Mouse (Mus musculus) heart, postnatal 25 days (tissue): ENCODE measurements around the gene Olfr304. TPM values are rescaled to one million over a fixed set of nuclear protein-coding genes. Genes with fewer than 3 reads are reported as not detected.
"Not testable (repeated sequence)": the region's sequence is repeated elsewhere in the genome, so short reads cannot be mapped to it uniquely, and the experiment has no call there.

ENCODE experiments used
- DNase-seq: peaks from one replicate; pipeline ENCODE4 v3.0.0; 2022; ENCODE audit warnings: low spot score
- intact Hi-C: fragments of 180-260 bp; cut with DNase I; formaldehyde crosslinking; loops from one replicate; pipeline ENCODE4 v1.15.1; 2025
- total RNA-seq, 2 experiments: library from RNA; stranded (reverse); gene quantifications; 2 replicates each; pipeline ENCODE4 v1.2.3; 2021

Gene Olfr304
- total RNA-seq = not detected

DNA sequence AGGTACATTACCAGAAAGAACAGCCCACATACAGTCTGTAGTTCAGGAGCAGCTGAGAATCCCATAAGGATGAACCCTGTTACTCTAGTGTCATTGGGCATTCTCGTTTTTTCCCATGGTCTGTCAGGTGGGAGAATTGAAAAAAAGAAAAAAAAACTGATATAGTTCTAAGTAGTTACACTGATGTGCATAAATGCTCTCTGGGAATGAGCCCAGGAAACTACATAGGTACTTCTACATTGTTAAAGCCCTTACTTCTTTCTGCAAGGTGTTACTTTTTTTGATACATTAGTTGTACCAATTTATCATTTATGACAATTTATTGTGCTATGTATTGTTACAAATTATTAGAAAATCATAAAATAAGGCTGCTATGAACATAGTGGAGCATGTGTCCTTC, at the start of gene Olfr304:
Olfr304 (minus strand) TSS at position 101 of the 400 bp plus-strand sequence.
- intact Hi-C loops = loop anchor here (10.0 kb wide), 1 partner anchor 58 kb away; no protein-coding TSS in a partner anchor
- no peak for DNase-seq

DNA sequence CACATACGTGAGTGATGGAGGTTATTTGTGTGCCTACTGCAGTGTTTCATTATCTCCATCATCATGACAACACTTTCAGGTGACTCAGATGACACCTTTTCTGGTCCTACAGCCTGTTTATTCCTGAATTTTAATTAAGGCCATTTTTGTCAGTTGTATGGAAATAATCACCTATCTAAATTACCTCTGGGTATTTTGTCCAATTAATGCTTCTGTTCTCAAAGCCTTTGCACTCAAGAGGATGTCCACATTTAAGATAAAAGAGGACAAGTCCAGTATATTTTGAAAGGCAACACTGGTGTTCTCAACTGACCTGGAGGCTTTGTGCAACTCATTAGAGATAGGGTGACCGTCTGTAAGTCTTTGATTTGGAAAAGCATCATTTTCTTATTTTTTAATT, 17.1 kb upstream of the Olfr304 start, which contains the start of gene Olfr301:
Olfr301 (plus strand) TSS at position 301 of the 400 bp plus-strand sequence.
- intact Hi-C loops = no loop called here
- no peak for DNase-seq

DNA sequence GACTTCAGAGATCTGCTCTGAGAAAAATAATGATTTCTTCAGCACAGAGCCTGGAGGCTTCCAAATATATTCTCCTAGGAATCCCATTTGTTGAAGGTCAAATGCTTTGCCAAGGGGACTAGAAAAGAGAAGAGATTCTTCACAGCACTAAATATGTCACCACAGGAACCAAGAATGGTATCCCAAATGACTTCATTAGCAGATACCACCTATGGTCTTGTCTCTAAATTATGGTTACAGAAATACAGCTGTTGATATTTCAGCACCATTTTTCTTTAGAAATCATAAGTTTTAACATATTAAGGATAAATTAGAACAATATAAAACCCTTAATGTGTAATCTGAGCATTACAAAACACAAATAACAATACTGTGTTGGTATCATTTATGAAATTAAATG, 11.2 kb upstream of the Olfr304 start, which contains the start of gene Olfr303:
Olfr303 (minus strand) TSS at position 101 of the 400 bp plus-strand sequence.
- intact Hi-C loops = no loop called here
- DNase-seq = no peak

DNA sequence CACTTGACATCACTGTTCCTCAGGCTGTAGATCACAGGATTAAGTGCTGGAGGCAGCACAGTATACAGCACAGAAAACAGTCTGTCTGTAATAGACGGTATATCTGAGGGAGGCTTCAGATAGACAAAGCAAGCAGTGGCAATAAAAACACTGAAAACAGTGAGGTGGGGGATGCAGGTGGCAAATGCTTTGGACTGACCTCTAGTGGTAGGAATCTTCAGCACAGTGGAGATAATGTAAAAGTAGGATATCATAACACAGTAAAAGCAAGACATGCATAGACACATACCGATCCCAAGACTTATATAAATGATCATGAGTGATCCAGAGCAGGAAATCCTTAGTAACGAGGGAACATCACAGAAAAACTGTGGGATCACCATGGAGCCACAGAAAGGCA, 689 bp downstream of the Olfr304 start:
- intact Hi-C loops = loop anchor here (10.0 kb wide), 1 partner anchor 59 kb away; no protein-coding TSS in a partner anchor
- no peak for DNase-seq

DNA sequence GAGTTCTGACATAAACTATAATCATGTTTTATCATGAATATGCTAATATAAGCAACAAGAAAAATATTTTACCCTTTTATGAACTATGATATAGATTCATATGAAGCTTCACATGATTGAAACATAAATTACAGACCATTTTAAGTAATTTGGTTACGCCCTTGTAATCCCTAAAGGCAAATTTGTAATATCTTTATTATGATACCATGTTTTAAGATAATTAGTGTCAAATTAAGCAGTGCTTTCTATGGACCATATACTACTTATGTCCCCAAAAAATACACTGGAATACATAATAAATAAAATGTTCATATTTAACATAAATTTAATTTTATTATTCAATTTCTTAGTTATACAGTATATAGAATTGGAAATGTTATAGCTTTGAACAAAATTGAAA, 19.6 kb downstream of the Olfr304 start, which contains the start of gene Olfr305:
Olfr305 (minus strand) TSS at position 101 of the 400 bp plus-strand sequence.
- intact Hi-C loops = no loop called here
- DNase-seq = no peak

DNA sequence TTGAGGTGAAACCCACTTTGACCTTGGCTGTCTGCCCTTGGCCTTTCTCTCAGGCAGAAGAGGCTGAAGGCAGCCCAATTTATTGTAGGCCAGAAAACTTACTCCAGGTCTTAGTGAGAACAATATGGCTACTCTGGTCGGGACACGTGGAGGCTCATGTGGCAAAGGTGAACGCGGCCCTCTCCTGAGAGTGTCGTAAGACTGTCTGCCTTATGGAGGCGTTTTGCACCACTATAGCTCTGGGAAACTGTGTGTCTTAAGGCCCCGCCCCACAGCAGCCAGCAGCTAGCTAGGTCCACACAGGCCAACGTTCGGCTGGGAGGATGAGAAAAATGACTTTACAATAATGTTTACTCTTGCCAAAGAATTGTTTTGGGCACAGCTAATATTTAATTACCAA, 40.2 kb downstream of the Olfr304 start:
- DNase-seq, intact Hi-C loops: not testable (repeated sequence)

DNA sequence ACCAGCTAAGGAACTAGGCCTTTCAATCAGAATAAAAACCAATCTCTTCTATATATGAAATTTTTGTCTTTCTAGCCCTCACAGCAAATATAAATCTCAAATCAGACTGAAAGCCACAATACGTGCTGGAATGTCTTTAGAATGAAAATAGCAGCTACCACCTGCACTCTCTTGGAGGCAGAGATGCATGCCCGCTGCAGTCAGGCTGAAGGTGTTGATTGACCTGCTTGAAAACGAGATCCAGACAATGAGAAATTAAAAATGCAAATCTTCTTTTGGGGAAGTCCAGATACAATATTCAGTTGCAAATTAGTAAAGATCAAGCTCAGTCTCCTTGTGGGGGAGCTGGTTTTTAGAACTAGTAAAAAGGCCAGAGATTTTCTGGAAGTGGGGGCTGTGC, 42.2 kb downstream of the Olfr304 start:
- no peak for DNase-seq
- intact Hi-C loops = no loop called here

DNA sequence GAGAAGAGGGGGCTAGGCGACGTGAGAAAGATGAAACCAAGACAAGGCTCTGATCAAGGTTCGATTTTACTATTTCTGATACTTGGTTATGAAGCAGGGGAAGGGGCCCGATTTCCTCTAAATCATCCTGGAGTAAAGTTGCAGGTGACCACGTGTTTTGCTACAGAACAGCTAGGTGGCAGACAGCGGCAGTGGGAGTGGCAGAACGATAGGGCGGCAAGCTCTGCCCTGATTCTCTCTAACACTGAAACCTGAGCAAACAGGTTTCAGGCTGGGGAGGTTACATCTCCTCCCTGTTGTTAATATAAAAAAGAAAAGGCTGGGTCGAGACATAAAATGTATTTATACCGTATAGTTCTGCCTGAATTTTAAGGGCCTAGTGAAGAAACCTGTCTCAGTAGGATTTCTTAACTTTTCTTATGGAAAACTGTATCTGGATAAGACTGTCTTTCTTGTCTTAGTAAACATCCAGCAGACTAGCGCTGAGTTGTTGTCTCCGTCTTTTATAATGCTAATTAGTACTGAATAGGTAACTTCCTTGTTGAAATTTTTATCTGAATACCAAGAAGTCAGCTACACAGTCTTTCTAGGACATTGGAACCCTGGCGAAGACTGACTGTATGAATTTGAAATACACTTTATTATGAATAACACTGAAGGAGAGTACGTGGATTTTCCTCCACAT, 43.4 kb downstream of the Olfr304 start:
- no peak for DNase-seq
- intact Hi-C loops = no loop called here

DNA sequence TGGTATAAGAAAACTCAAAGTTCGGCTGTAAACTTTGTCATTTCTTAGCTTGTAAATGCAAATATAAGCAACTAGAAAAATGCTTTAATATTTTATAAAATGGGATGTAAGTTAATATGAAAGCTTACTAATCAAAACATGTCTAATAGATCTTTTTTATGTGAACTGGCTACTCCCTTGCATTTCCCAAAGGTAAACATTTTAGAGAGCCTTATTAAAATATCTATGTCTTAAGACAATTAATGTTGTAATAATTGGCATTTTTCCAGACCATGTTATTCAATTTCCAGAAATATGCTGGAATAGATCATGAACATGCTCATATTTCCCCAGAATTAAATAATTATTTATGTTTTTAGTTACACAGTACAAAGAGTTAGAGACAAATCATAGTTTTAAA, 49.0 kb downstream of the Olfr304 start, which contains the start of gene Olfr307:
Olfr307 (minus strand) TSS at position 101 of the 400 bp plus-strand sequence.
- DNase-seq = no peak
- intact Hi-C loops = no loop called here

Other genes starting within 250 kb of the Olfr304 start
- gene Vmn2r75, start 214.9 kb downstream of the Olfr304 start, total RNA-seq = not detected
- gene Vmn2r76, start 140.3 kb downstream of the Olfr304 start, total RNA-seq = not detected
- not detected for gene Olfr310, start 109.5 kb downstream of the Olfr304 start, total RNA-seq
- not detected for gene Olfr309, start 73.0 kb downstream of the Olfr304 start, total RNA-seq
- not detected for gene Olfr308, start 61.0 kb downstream of the Olfr304 start, total RNA-seq
- not detected for gene Olfr307, start 49.1 kb downstream of the Olfr304 start, total RNA-seq
- gene Olfr305, start 19.7 kb downstream of the Olfr304 start, total RNA-seq = not detected
- not detected for gene Olfr303, start 11.1 kb upstream of the Olfr304 start, total RNA-seq
- not detected for gene Olfr301, start 17.2 kb upstream of the Olfr304 start, total RNA-seq
- not detected for gene Olfr299, start 73.3 kb upstream of the Olfr304 start, total RNA-seq
- gene Olfr298, start 105.8 kb upstream of the Olfr304 start, total RNA-seq = not detected
- gene Olfr297, start 133.3 kb upstream of the Olfr304 start, total RNA-seq = not detected
- not detected for gene Olfr295, start 197.2 kb upstream of the Olfr304 start, total RNA-seq
- gene Olfr294, start 230.0 kb upstream of the Olfr304 start, total RNA-seq = not detected